Mouse (Mus musculus) adrenal gland, postnatal 10 days (tissue): Measurements from ENCODE around the gene Sept7. TPM values are rescaled to one million over a fixed set of nuclear protein-coding genes. Genes with fewer than 3 reads are reported as not detected.

Source experiments
- total RNA-seq, 2 experiments: library from RNA; stranded (reverse); gene quantifications; 2 replicates each; pipeline ENCODE4 v1.2.3; 2021

The Sept7 gene
- total RNA-seq, 2 experiments from 2014 or later, result 119 to 122 TPM

Other genes with a start within 250 kb of the Sept7 start
- gene Gm10181, start 163.0 kb upstream of the Sept7 start, total RNA-seq, result not detected
- 10 to 100 TPM; 40.3 to 40.9 TPM for gene Herpud2, start 100.6 kb upstream of the Sept7 start, total RNA-seq
- gene Eepd1, start 229.1 kb downstream of the Sept7 start, total RNA-seq, result 10 to 100 TPM; 18.6 to 30.3 TPM